Mouse (Mus musculus) liver, embryonic 16.5 days (tissue): ENCODE measurements around the gene Plekhh3. TPM values are rescaled to one million over a fixed set of nuclear protein-coding genes. Genes with fewer than 3 reads are reported as not detected.

Experiments used
- ATAC-seq: fragments of 200-750 bp; cut with Nextera tagmentation; 2 replicates; pipeline ENCODE4 v1.8.0; 2017; ENCODE audit warnings: low read depth, mild to moderate bottlenecking, moderate number of reproducible peaks, moderate library complexity
- H3K27ac ChIP-seq: fragments of 300-500 bp; sonication (generic); 2 replicates; pipeline ENCODE4 v1.5.1; 2014; ENCODE audit warnings: mild to moderate bottlenecking, low read length
- H3K27me3 ChIP-seq: fragments of 300-500 bp; sonication (generic); 2 replicates; pipeline ENCODE4 v1.6.1; 2014; ENCODE audit warnings: low read depth, low read length, mixed read lengths; ENCODE audit not compliant: control insufficient read depth, insufficient read depth
- H3K36me3 ChIP-seq: fragments of 300-500 bp; sonication (generic); 2 replicates; pipeline ENCODE4 v1.6.1; 2014; ENCODE audit warnings: mild to moderate bottlenecking; ENCODE audit not compliant: control insufficient read depth, insufficient read depth
- H3K4me1 ChIP-seq: fragments of 300-500 bp; sonication (generic); 2 replicates; pipeline ENCODE4 v1.6.1; 2014; ENCODE audit warnings: low read depth, low read length, mixed read lengths; ENCODE audit not compliant: control insufficient read depth
- H3K4me2 ChIP-seq: fragments of 300-500 bp; sonication (generic); 2 replicates; pipeline ENCODE4 v1.6.1; 2014; ENCODE audit warnings: low read depth, low read length, mixed read lengths
- H3K4me3 ChIP-seq: fragments of 300-500 bp; sonication (generic); 2 replicates; pipeline ENCODE4 v1.5.1; 2014; ENCODE audit warnings: low read depth, mild to moderate bottlenecking, low read length
- H3K9ac ChIP-seq: fragments of 300-500 bp; sonication (generic); 2 replicates; pipeline ENCODE4 v1.6.1; 2014; ENCODE audit warnings: low read depth, low read length
- H3K9me3 ChIP-seq: fragments of 300-500 bp; sonication (generic); replicated peaks from 2 replicates; pipeline ENCODE4 v1.6.1; 2016; ENCODE audit warnings: low read length; ENCODE audit not compliant: control insufficient read depth
- WGBS: fragments of 180-500 bp; shearing (Covaris S2); extraction: QIAGEN DNeasy Blood & Tissue Kit; methylation state at CpG from one replicate; pipeline ENCODE4 v1.1.7; 2014; ENCODE audit not compliant: insufficient replicate concordance; 5-methylcytosine and 5-hydroxymethylcytosine counted together
- polyA plus RNA-seq: library from polyadenylated mRNA; unstranded; fragments of >200 nt; fragmentation: Nextera tagmentation; extraction: Ambion mirVana; gene quantifications from 2 replicates; pipeline ENCODE4 v1.2.1, GENCODE M21; 2015

Gene Plekhh3
- polyA plus RNA-seq, 1 experiment from 2014 or later = 1.7 TPM

GRCm38 (mm10) chr11:101189495-101190180 lies 18.5 kb upstream of the Plekhh3 start:
- Histone ChIP-seq H3K27me3 (no peaks in the 10 kb centered on the region), H3K9me3 (no peaks in the 10 kb centered on the region), H3K4me2 (peak overlapping the region; percentile 48), H3K27ac (peak overlapping the region; percentile 78), H3K4me1 (peaks cover 29% of the 10 kb centered on the region), H3K9ac (peak overlapping the region; percentile 47), H3K36me3 (peaks cover 3% of the 10 kb centered on the region), H3K4me3 (0 out of 2 replicates have a peak overlapping the region, but pooled peaks have one; percentile 9)
- 4% methylated on average over 5 of the region's 6 CpGs for WGBS
- peak; percentile 94 for ATAC-seq

- no peak overlapping the region for H3K9ac ChIP-seq
- no peaks in the 10 kb centered on the region for H3K9me3 ChIP-seq
- H3K4me2 ChIP-seq = no peak overlapping the region
- H3K27me3 ChIP-seq = no peaks in the 10 kb centered on the region
- H3K27ac ChIP-seq = no peak overlapping the region
- peaks cover 29% of the 10 kb centered on the region for H3K4me1 ChIP-seq
- no peak overlapping the region for H3K4me3 ChIP-seq
- H3K36me3 ChIP-seq = peaks cover 3% of the 10 kb centered on the region; the same call in 1 of the 2 replicates
- 79% methylated on average over 11 of the region's 11 CpGs for WGBS
- ATAC-seq = no peak
These were observed 17.1 kb upstream of the Plekhh3 start for GRCm38 (mm10) chr11:101188166-101188805.

- peaks cover 29% of the 10 kb centered on the region for H3K4me1 ChIP-seq
- WGBS = 81% methylated on average over 5 of the region's 5 CpGs
- no peak for ATAC-seq
- H3K4me2 ChIP-seq = no peak overlapping the region
- H3K9me3 ChIP-seq = no peaks in the 10 kb centered on the region
- H3K4me3 ChIP-seq = no peak overlapping the region
- no peak overlapping the region for H3K27ac ChIP-seq
- no peaks in the 10 kb centered on the region for H3K27me3 ChIP-seq
- H3K36me3 ChIP-seq = no peaks in the 10 kb centered on the region
- no peak overlapping the region for H3K9ac ChIP-seq
These were observed 16.4 kb upstream of the Plekhh3 start for GRCm38 (mm10) chr11:101187541-101187940.

- Histone ChIP-seq H3K9ac (no peak overlapping the region), H3K4me1 (peaks cover 29% of the 10 kb centered on the region), H3K4me2 (no peak overlapping the region), H3K9me3 (no peaks in the 10 kb centered on the region), H3K4me3 (no peak overlapping the region), H3K36me3 (no peaks in the 10 kb centered on the region), H3K27ac (no peak overlapping the region), H3K27me3 (peaks cover 2% of the 10 kb centered on the region; the same call in 1 of the 2 replicates)
- ATAC-seq = no peak
- 86% methylated on average over 27 of the region's 27 CpGs for WGBS
These were observed 15.5 kb upstream of the Plekhh3 start for GRCm38 (mm10) chr11:101186526-101187247.

- H3K36me3 ChIP-seq = no peaks in the 10 kb centered on the region
- no peak overlapping the region for H3K9ac ChIP-seq
- H3K4me2 ChIP-seq = no peak overlapping the region
- peaks cover 19% of the 10 kb centered on the region for H3K4me1 ChIP-seq
- peaks cover 5% of the 10 kb centered on the region for H3K27me3 ChIP-seq
- no peak overlapping the region for H3K4me3 ChIP-seq
- no peaks in the 10 kb centered on the region for H3K9me3 ChIP-seq
- no peak overlapping the region for H3K27ac ChIP-seq
- no peak for ATAC-seq
- 82% methylated on average over 4 of the region's 4 CpGs for WGBS
These were observed 14.3 kb upstream of the Plekhh3 start for GRCm38 (mm10) chr11:101185441-101185840.

GRCm38 (mm10) chr11:101184984-101185383 lies 13.8 kb upstream of the Plekhh3 start:
- H3K4me2 ChIP-seq = no peak overlapping the region
- H3K4me1 ChIP-seq = peaks cover 14% of the 10 kb centered on the region
- no peaks in the 10 kb centered on the region for H3K36me3 ChIP-seq
- no peak overlapping the region for H3K27ac ChIP-seq
- H3K9me3 ChIP-seq = no peaks in the 10 kb centered on the region
- ATAC-seq = no peak
- H3K27me3 ChIP-seq = peaks cover 8% of the 10 kb centered on the region
- WGBS = 71% methylated on average over 12 of the region's 12 CpGs
- no peak overlapping the region for H3K4me3 ChIP-seq
- no peak overlapping the region for H3K9ac ChIP-seq

- H3K27me3 ChIP-seq = peaks cover 23% of the 10 kb centered on the region
- 65% methylated on average over 14 of the region's 14 CpGs for WGBS
These were observed 11.8 kb upstream of the Plekhh3 start for GRCm38 (mm10) chr11:101182771-101183517.

GRCm38 (mm10) chr11:101181961-101182360 lies 10.8 kb upstream of the Plekhh3 start:
- H3K27ac ChIP-seq = no peak overlapping the region
- no peak overlapping the region for H3K4me2 ChIP-seq
- 81% methylated on average over 11 of the region's 11 CpGs for WGBS
- no peak overlapping the region for H3K9ac ChIP-seq
- no peak overlapping the region for H3K4me3 ChIP-seq
- no peak for ATAC-seq
- no peaks in the 10 kb centered on the region for H3K4me1 ChIP-seq
- H3K9me3 ChIP-seq = no peaks in the 10 kb centered on the region
- peaks cover 33% of the 10 kb centered on the region for H3K27me3 ChIP-seq
- no peaks in the 10 kb centered on the region for H3K36me3 ChIP-seq

More at GRCm38 (mm10) chr11:101182771-101183517, 11.8 kb upstream of the Plekhh3 start:
- H3K9ac ChIP-seq = no peak overlapping the region
- no peaks in the 10 kb centered on the region for H3K36me3 ChIP-seq
- H3K4me3 ChIP-seq = no peak overlapping the region
- no peak for ATAC-seq
- no peaks in the 10 kb centered on the region for H3K4me1 ChIP-seq
- H3K4me2 ChIP-seq = no peak overlapping the region
- no peak overlapping the region for H3K27ac ChIP-seq
- no peaks in the 10 kb centered on the region for H3K9me3 ChIP-seq
